Comparison of ENCODE assay signal across 15 mouse cellular contexts in genomic region chr11:55099019-55099771, GRCm38 (mm10). TPM values are rescaled to one million over a fixed set of nuclear protein-coding genes. Genes with fewer than 3 reads are reported as not detected.
DNase-seq lines count a peak whose midpoint lies in the region; ATAC-seq and TF ChIP-seq lines count a peak whose summit lies in the region.
"Had no signal": no experiment of that assay in that cellular context is flagged by ENCODE, and none has a peak within 500 bp of the region (broad histone marks: within the 10 kb centered on the region; RNA-seq: fewer than 3 reads in every experiment).

No protein-coding gene starts in this region.

- intact Hi-C loops in heart, postnatal 25 days (cut with DNase I) = no loop called here

- H3K27me3 ChIP-seq in heart, embryonic 15.5 days = no peaks in the 10 kb centered on the region
- H3K27me3 ChIP-seq in liver, embryonic 12.5 days (replicated peaks) = peaks cover 7% of the 10 kb centered on the region; the same call in 1 of the 2 replicates
- H3K27me3 ChIP-seq in liver, postnatal 0 days (ENCODE audit: insufficient read depth, low read length) = no peaks in the 10 kb centered on the region
- H3K27me3 ChIP-seq in intestine, postnatal 0 days (replicated peaks; ENCODE audit: control insufficient read depth, insufficient read depth, low read length) = no peaks in the 10 kb centered on the region
- H3K27me3 ChIP-seq: embryonic facial prominence, embryonic 15.5 days had no signal

- WGBS in heart, embryonic 15.5 days = 86% methylated on average over 8 of the region's 8 CpGs
- 62% methylated on average over 8 of the region's 8 CpGs for WGBS in liver, embryonic 12.5 days (ENCODE audit: insufficient replicate concordance)
- WGBS in liver, postnatal 0 days (ENCODE audit: insufficient replicate concordance) = 79% methylated on average over 8 of the region's 8 CpGs
- WGBS in intestine, postnatal 0 days = 91% methylated on average over 8 of the region's 8 CpGs

- no peak for DNase-seq in heart, postnatal 25 days (ENCODE audit: low spot score)
- DNase-seq in liver = no peak
- DNase-seq in liver, postnatal 0 days = no peak
- DNase-seq: heart, postnatal 4 days had no signal

- H3K4me2 ChIP-seq in heart, embryonic 15.5 days = peak overlapping the region; percentile 92
- 0 out of 2 replicates have a peak overlapping the region, but pooled peaks have one; percentile 9 for H3K4me2 ChIP-seq in liver, embryonic 12.5 days
- H3K4me2 ChIP-seq in liver, postnatal 0 days (ENCODE audit: low read depth, low read length) = peak overlapping the region; percentile 77
- no peak overlapping the region for H3K4me2 ChIP-seq in intestine, postnatal 0 days (replicated peaks; ENCODE audit: low read depth)

- H3K4me3 ChIP-seq in heart, embryonic 15.5 days = peak overlapping the region; percentile 65
- no peak overlapping the region for H3K4me3 ChIP-seq in liver, embryonic 12.5 days
- H3K4me3 ChIP-seq in cortical plate, adult 2 months (ENCODE audit: insufficient read depth, low read length) = peak overlapping the region; percentile 75; the same call in 1 of the 2 replicates
- peak overlapping the region; percentile 57; the same call in 1 of the 2 replicates for H3K4me3 ChIP-seq in liver, postnatal 0 days (ENCODE audit: low read depth, low read length)
- no peak overlapping the region for H3K4me3 ChIP-seq in intestine, postnatal 0 days (ENCODE audit: low read depth, low read length)

- TF ChIP-seq POLR2A in cortical plate, adult 2 months (IDR thresholded peaks at IDR 0.05; ENCODE audit: extremely low read depth, insufficient read depth, low read length) = no peak

- no peak overlapping the region for H3K9ac ChIP-seq in heart, embryonic 15.5 days
- no peak overlapping the region for H3K9ac ChIP-seq in liver, embryonic 12.5 days
- H3K9ac ChIP-seq in liver, postnatal 0 days (replicated peaks) = no peak overlapping the region
- no peak overlapping the region for H3K9ac ChIP-seq in intestine, postnatal 0 days (ENCODE audit: low read depth, low read length)

- no peak for TF ChIP-seq CTCF in cortical plate, adult 2 months (IDR thresholded peaks at IDR 0.05; ENCODE audit: extremely low read depth, insufficient read depth, low read length)
- TF ChIP-seq CTCF in liver, postnatal 0 days (IDR thresholded peaks at IDR 0.05; ENCODE audit: low read depth) = no peak
- no peak for TF ChIP-seq CTCF in intestine, postnatal 0 days (IDR thresholded peaks at IDR 0.05; ENCODE audit: low read depth)

- no peak overlapping the region for H3K27ac ChIP-seq in heart, embryonic 15.5 days
- no peak overlapping the region for H3K27ac ChIP-seq in liver, embryonic 12.5 days
- no peak overlapping the region for H3K27ac ChIP-seq in cortical plate, adult 2 months (ENCODE audit: insufficient read depth, low read length)
- no peak overlapping the region for H3K27ac ChIP-seq in liver, postnatal 0 days (ENCODE audit: low read depth)
- no peak overlapping the region for H3K27ac ChIP-seq in intestine, postnatal 0 days (ENCODE audit: low read depth, low read length)
- H3K27ac ChIP-seq: embryonic facial prominence, embryonic 15.5 days had no signal

- TF ChIP-seq EP300 in liver, postnatal 0 days (IDR thresholded peaks at IDR 0.05; ENCODE audit: low read depth) = no peak

- no peaks in the 10 kb centered on the region for H3K36me3 ChIP-seq in heart, embryonic 15.5 days
- H3K36me3 ChIP-seq in liver, embryonic 12.5 days = no peaks in the 10 kb centered on the region
- 0 out of 2 replicates have a peak, but pooled peaks cover 3% of the 10 kb centered on the region for H3K36me3 ChIP-seq in liver, postnatal 0 days (replicated peaks; ENCODE audit: insufficient read depth, low read length)
- H3K36me3 ChIP-seq in intestine, postnatal 0 days (ENCODE audit: control insufficient read depth, insufficient read depth) = no peaks in the 10 kb centered on the region
- H3K36me3 ChIP-seq: embryonic facial prominence, embryonic 15.5 days; G1E; midbrain, embryonic 12.5 days had no signal

- no peak for ATAC-seq in heart, embryonic 15.5 days (replicated peaks; ENCODE audit: insufficient number of reproducible peaks, insufficient read depth, low FRiP score, low read depth)
- no peak for ATAC-seq in liver, embryonic 12.5 days
- ATAC-seq in liver, postnatal 0 days = no peak
- ATAC-seq in intestine, postnatal 0 days = no peak

- peaks cover 18% of the 10 kb centered on the region for H3K4me1 ChIP-seq in heart, embryonic 15.5 days (replicated peaks)
- H3K4me1 ChIP-seq in liver, embryonic 12.5 days = peaks cover 23% of the 10 kb centered on the region
- peaks cover 1% of the 10 kb centered on the region; the same call in 1 of the 2 replicates for H3K4me1 ChIP-seq in cortical plate, adult 2 months (ENCODE audit: control insufficient read depth, insufficient read depth, low read length)
- H3K4me1 ChIP-seq in liver, postnatal 0 days (ENCODE audit: insufficient read depth) = peaks cover 39% of the 10 kb centered on the region
- no peaks in the 10 kb centered on the region for H3K4me1 ChIP-seq in intestine, postnatal 0 days (replicated peaks; ENCODE audit: control insufficient read depth, insufficient read depth, low read length)

- no peaks in the 10 kb centered on the region for H3K9me3 ChIP-seq in heart, embryonic 15.5 days (replicated peaks)
- H3K9me3 ChIP-seq in liver, embryonic 12.5 days (replicated peaks) = no peaks in the 10 kb centered on the region
- no peaks in the 10 kb centered on the region for H3K9me3 ChIP-seq in liver, postnatal 0 days (ENCODE audit: low read length)
- no peaks in the 10 kb centered on the region for H3K9me3 ChIP-seq in intestine, postnatal 0 days (ENCODE audit: control insufficient read depth)
- H3K9me3 ChIP-seq: embryonic facial prominence, embryonic 15.5 days; midbrain, embryonic 12.5 days had no signal

RNA-seq across cellular contexts. Expression of gene Gm2a, which starts 1.3 kb away (rescaled TPM):
- 33.6 and 40.7 TPM in 2 replicates for polyA plus RNA-seq in heart, embryonic 15.5 days (2015; fragmentation: Nextera tagmentation; extraction: Ambion mirVana)
- total RNA-seq in heart, postnatal 25 days (2021) = 10 to 100 TPM; 10.6 to 10.9 TPM
- 10.7 and 11.4 TPM in 2 replicates for polyA plus RNA-seq in liver, embryonic 12.5 days (2016; fragmentation: Nextera tagmentation; extraction: Ambion mirVana)
- polyA plus RNA-seq in cortical plate, adult 2 months (2012; rRNA removed) = 44.2 and 44.4 TPM in 2 replicates
- 28.7 and 31.6 TPM in 2 replicates for polyA plus RNA-seq in liver, postnatal 0 days (2015; fragmentation: Nextera tagmentation; extraction: Ambion mirVana)
- polyA plus RNA-seq in intestine, postnatal 0 days (2015; fragmentation: Nextera tagmentation; extraction: Ambion mirVana) = 14.8 and 15.4 TPM in 2 replicates
- polyA plus RNA-seq: G1E had no signal

RNA-seq across cellular contexts. Expression of gene Ccdc69, which starts 21.3 kb away (rescaled TPM):
- 17.6 and 21.4 TPM in 2 replicates for polyA plus RNA-seq in heart, embryonic 15.5 days (2015; fragmentation: Nextera tagmentation; extraction: Ambion mirVana)
- total RNA-seq in heart, postnatal 25 days (2021) = 10 to 100 TPM; 11.4 to 13.4 TPM
- 1.0 and 1.2 TPM in 2 replicates for polyA plus RNA-seq in liver, embryonic 12.5 days (2016; fragmentation: Nextera tagmentation; extraction: Ambion mirVana)
- 0.58 and 0.72 TPM in 2 replicates for polyA plus RNA-seq in cortical plate, adult 2 months (2012; rRNA removed)
- 1.3 and 1.6 TPM in 2 replicates for polyA plus RNA-seq in liver, postnatal 0 days (2015; fragmentation: Nextera tagmentation; extraction: Ambion mirVana)
- polyA plus RNA-seq in intestine, postnatal 0 days (2015; fragmentation: Nextera tagmentation; extraction: Ambion mirVana) = 3.5 and 4.2 TPM in 2 replicates
- total RNA-seq: G1E had no signal
- polyA plus RNA-seq: G1E; midbrain, embryonic 12.5 days had no signal

RNA-seq across cellular contexts. Expression of gene Slc36a3, which starts 52.3 kb away (rescaled TPM):
- polyA plus RNA-seq in heart, embryonic 15.5 days (2015; fragmentation: Nextera tagmentation; extraction: Ambion mirVana) = not detected in 2 replicates
- total RNA-seq in heart, postnatal 25 days (2021) = not detected
- not detected in 2 replicates for polyA plus RNA-seq in liver, embryonic 12.5 days (2016; fragmentation: Nextera tagmentation; extraction: Ambion mirVana)
- polyA plus RNA-seq in cortical plate, adult 2 months (2012; rRNA removed) = not detected in 2 replicates
- polyA plus RNA-seq in liver, postnatal 0 days (2015; fragmentation: Nextera tagmentation; extraction: Ambion mirVana) = not detected in 2 replicates
- polyA plus RNA-seq in intestine, postnatal 0 days (2015; fragmentation: Nextera tagmentation; extraction: Ambion mirVana) = not detected in 2 replicates
- total RNA-seq: adrenal gland, adult 18-20 months; gastrocnemius, adult 8-10 months; heart, postnatal 4 days; layer of hippocampus, adult 8-10 months had no signal
- polyA plus RNA-seq: embryonic facial prominence, embryonic 15.5 days; G1E; limb, embryonic 14.5 days; midbrain, embryonic 12.5 days had no signal

Comparison
In these comparisons a context has a peak if more than half of its experiments do, and no peak if none do; other contexts are left out.
1. H3K4me3 ChIP-seq: peak in heart, embryonic 15.5 days (single experiment), cortical plate, adult 2 months (single experiment) and liver, postnatal 0 days (single experiment); none in liver, embryonic 12.5 days (single experiment) and intestine, postnatal 0 days (single experiment).